Mouse (Mus musculus) C2C12 (cell line): ENCODE results near the gene Nr2f6. TPM values are rescaled to one million over a fixed set of nuclear protein-coding genes. Genes with fewer than 3 reads are reported as not detected.

Experiments
- H3K27me3 ChIP-seq: one replicate; pipeline ENCODE4 v1.6.1; 2011; ENCODE audit not compliant: control insufficient read depth, insufficient read depth, insufficient read length
- H3K36me3 ChIP-seq: one replicate; pipeline ENCODE4 v1.6.1; 2011; ENCODE audit not compliant: control insufficient read depth, insufficient read depth
- H3K4me3 ChIP-seq: one replicate; pipeline ENCODE4 v1.5.1; 2011; ENCODE audit warnings: mild to moderate bottlenecking, control low read depth; ENCODE audit not compliant: poor library complexity, insufficient read depth, severe bottlenecking
- H3K79me2 ChIP-seq: one replicate; pipeline ENCODE4 v1.6.1; 2011; ENCODE audit not compliant: control insufficient read depth, insufficient read depth
- H3K79me3 ChIP-seq: one replicate; pipeline ENCODE4 v1.6.1; 2011; ENCODE audit warnings: low read depth, control low read depth
- H3ac ChIP-seq: one replicate; pipeline ENCODE3; 2011; ENCODE audit warnings: low read depth; ENCODE audit not compliant: control insufficient read depth, insufficient read length
- CEBPB ChIP-seq: IDR thresholded peaks from one replicate; pipeline ENCODE4 v1.6.1; 2011; ENCODE audit warnings: low read depth, mild to moderate bottlenecking, control low read depth, moderate library complexity
- CTCF ChIP-seq: IDR thresholded peaks from one replicate; pipeline ENCODE4 v1.5.1; 2011; ENCODE audit not compliant: control insufficient read depth, insufficient read depth, insufficient read length
- FOSL1 ChIP-seq: IDR thresholded peaks from one replicate; pipeline ENCODE4 v1.8.0; 2011; ENCODE audit warnings: mild to moderate bottlenecking, low read length; ENCODE audit not compliant: poor library complexity, insufficient read depth, severe bottlenecking
- MAX ChIP-seq: IDR thresholded peaks from one replicate; pipeline ENCODE4 v1.6.1; 2011; ENCODE audit warnings: mild to moderate bottlenecking, control low read depth
- MYOD1 ChIP-seq: IDR thresholded peaks from one replicate; pipeline ENCODE4 v1.6.1; 2011; ENCODE audit warnings: low read depth; ENCODE audit not compliant: control insufficient read depth, insufficient read length
- MYOG ChIP-seq: IDR thresholded peaks from one replicate; pipeline ENCODE4 v1.6.1; 2011; ENCODE audit not compliant: control insufficient read depth, insufficient read length; ENCODE audit errors: extremely low read depth
- USF1 ChIP-seq: IDR thresholded peaks from one replicate; pipeline ENCODE4 v1.6.1; 2011; ENCODE audit warnings: low read depth, mild to moderate bottlenecking, control low read depth, moderate library complexity
- polyA plus RNA-seq: library from polyadenylated mRNA; unstranded; fragments of >200 nt; fragmentation: generic; extraction: Trizol; gene quantifications from one replicate; pipeline ENCODE4 v1.2.1, GENCODE M21; 2012; ENCODE audit warnings: missing spikeins

The Nr2f6 gene
- polyA plus RNA-seq, 1 experiment, result 73.0 TPM

- Histone ChIP-seq H3K4me3 (no peak overlapping the region), H3K36me3 (no peaks in the 10 kb centered on the region), H3ac (no peak overlapping the region), H3K27me3 (no peaks in the 10 kb centered on the region), H3K79me3 (peaks cover 6% of the 10 kb centered on the region), H3K79me2 (peaks cover 13% of the 10 kb centered on the region)
- TF ChIP-seq MAX (no peak), CTCF (no peak), FOSL1 (no peak), MYOD1 (no peak), USF1 (no peak), CEBPB (no peak), MYOG (no peak)
Measured at GRCm38 (mm10) chr8:71385212-71385835, 3.6 kb upstream of the Nr2f6 start.

DNA sequence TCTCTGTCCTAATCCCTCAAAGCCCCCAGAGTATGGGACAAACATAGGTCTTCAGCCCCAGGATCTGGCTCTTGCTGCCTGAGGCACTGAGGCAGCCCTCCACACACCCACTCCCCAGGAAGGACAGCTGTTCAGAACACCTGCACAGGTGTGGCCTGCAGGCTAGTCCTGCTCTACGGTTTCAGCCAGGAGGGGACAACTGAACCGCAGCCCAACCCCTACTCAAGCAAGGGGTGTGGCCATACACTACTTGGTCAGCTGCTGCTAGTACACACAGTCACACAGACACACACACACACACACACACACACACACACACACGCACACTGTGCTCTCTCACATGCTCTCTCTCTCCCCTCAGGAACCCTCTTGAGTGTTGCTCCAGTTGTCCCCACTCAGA lies 2.1 kb upstream of the Nr2f6 start:
- no peak for TF ChIP-seq FOSL1
- no peak for TF ChIP-seq MYOD1
- TF ChIP-seq USF1, result no peak
- no peak for TF ChIP-seq CTCF
- Histone ChIP-seq H3K27me3 (no peaks in the 10 kb centered on the region), H3K4me3 (no peak overlapping the region), H3K79me2 (peaks cover 27% of the 10 kb centered on the region), H3ac (no peak overlapping the region), H3K36me3 (peaks cover 1% of the 10 kb centered on the region), H3K79me3 (peaks cover 12% of the 10 kb centered on the region)

DNA sequence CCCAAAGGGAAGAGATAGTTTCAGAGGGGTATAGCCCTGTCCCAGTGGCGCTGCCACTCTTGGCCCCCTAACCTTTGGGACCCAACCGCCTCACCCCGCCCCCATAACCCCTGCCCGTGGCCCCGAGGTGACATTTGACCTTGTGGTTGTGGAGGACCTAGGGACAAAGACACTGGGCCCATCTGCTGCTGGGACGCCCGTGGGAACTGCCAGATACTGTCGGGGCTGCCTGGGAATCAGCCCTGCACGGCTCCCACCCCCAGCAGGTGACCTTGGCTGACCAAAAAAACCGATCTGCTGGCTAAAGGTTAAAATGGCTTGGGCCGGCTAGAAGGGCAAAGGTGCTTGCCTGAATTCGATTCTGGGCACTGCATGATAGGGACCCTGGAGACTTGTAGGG lies 1.6 kb upstream of the Nr2f6 start:
- Histone ChIP-seq H3K27me3 (no peaks in the 10 kb centered on the region), H3K36me3 (peaks cover 4% of the 10 kb centered on the region), H3K4me3 (no peak overlapping the region), H3K79me2 (peaks cover 32% of the 10 kb centered on the region), H3K79me3 (peaks cover 15% of the 10 kb centered on the region), H3ac (no peak overlapping the region)
- TF ChIP-seq CTCF (no peak), USF1 (no peak), MYOD1 (no peak), MYOG (no peak), MAX (no peak), CEBPB (no peak), FOSL1 (no peak)

DNA sequence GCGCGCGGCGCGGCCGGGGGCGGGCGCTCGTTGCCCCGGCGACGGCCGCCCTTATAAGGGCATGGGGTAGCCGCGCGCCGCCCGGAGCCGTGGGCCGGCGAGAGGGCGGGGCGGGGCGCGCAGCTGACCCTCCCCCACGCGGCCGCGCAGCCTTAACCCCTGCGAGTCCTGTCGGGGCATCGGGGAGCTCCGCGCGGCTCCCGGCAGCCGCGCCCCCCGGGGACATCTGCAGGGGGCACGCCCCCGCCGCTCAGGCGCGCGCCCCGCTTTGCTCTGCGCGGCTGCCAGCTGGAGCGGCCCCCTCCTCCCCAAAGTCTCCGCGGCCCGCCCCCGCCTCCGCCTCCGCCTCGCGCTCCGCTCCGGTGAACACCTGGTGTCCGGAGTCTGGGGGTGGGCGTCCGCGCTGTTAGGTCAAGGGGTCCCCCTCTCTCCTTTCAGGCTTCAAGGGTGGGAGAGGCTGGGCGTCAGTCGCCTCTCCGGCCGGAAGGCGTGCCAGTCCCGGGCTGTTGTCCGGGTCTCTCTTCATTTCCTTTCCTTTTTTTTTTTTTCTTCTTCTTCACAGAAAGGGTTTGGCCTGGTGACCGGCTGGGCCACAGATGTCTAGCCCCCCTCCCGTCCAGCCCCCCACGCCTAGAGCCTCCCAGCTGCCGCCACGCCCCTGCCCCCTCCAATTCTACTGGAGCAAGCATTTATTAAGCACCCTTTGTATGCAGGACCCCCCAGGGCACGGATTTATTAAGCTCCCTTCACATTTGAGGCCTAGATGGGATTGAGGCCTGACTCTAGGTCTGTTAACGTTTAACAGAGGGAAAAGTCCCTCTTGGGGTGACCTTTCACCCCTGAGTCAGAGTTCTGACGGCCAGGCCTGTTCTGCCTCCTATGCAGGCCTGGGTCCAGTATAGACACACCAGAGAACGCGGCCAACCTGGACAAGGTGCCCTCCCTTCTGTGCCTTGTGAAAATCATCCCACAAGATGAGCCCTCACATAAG lies 506 bp upstream of the Nr2f6 start:
- Histone ChIP-seq H3K4me3 (peak overlapping the region; percentile 82), H3ac (peak overlapping the region; percentile 67), H3K36me3 (peaks cover 12% of the 10 kb centered on the region), H3K79me3 (peaks cover 17% of the 10 kb centered on the region), H3K79me2 (peaks cover 39% of the 10 kb centered on the region), H3K27me3 (no peaks in the 10 kb centered on the region)
- TF ChIP-seq CTCF (no peak), MYOG (no peak), USF1 (no peak), CEBPB (no peak), FOSL1 (no peak), MAX (peak; percentile 24), MYOD1 (no peak)

GRCm38 (mm10) chr8:71380178-71381171 lies 1.3 kb downstream of the Nr2f6 start:
- peak overlapping the region; percentile 86 for H3ac ChIP-seq
- peak overlapping the region; percentile 82 for H3K4me3 ChIP-seq
- peaks cover 39% of the 10 kb centered on the region for H3K79me2 ChIP-seq
- peaks cover 17% of the 10 kb centered on the region for H3K79me3 ChIP-seq
- H3K27me3 ChIP-seq, result no peaks in the 10 kb centered on the region
- peaks cover 22% of the 10 kb centered on the region for H3K36me3 ChIP-seq
- TF ChIP-seq FOSL1, result no peak
- no peak for TF ChIP-seq MAX
- no peak for TF ChIP-seq CEBPB
- TF ChIP-seq MYOG, result no peak
- TF ChIP-seq CTCF, result no peak
- TF ChIP-seq MYOD1, result no peak
- no peak for TF ChIP-seq USF1
